Mouse (Mus musculus): Measurements from ENCODE around the gene Scarf1. TPM values are rescaled to one million over a fixed set of nuclear protein-coding genes. Genes with fewer than 3 reads are reported as not detected.

Scarf1 gene
- total and polyA plus RNA-seq, 3 experiments: 0.24 to 0.90 (median 0.76) TPM

GRCm38 (mm10) chr11:75568962-75569361 is 55.6 kb downstream of the Scarf1 start:
- no peaks in the 10 kb centered on the region for H3K9me3 ChIP-seq (replicated peaks; ENCODE audit: low read length)
- dilution Hi-C loops (cut with MboI; ENCODE audit: extremely low pct_ligation_motif_present, extremely low pct_unique_long_range_greater_than_20kb, low sequenced_read_pairs): no loop called here
- H3K36me3 ChIP-seq (replicated peaks in 1 of 2; ENCODE audit: control insufficient read depth in 1 of 2, insufficient read depth in 1 of 2, low read length in 1 of 2): peaks cover 20 to 73% of the 10 kb centered on the region in 2 experiments
- H3K9ac ChIP-seq (ENCODE audit: insufficient read depth, low read depth): no peak overlapping the region
- H3K4me1 ChIP-seq (ENCODE audit: control insufficient read depth in 1 of 2, insufficient read depth in 2 of 2): peaks cover 22 to 71% of the 10 kb centered on the region in 2 experiments
- no peak overlapping the region for H3K4me2 ChIP-seq (ENCODE audit: insufficient read depth, low read depth, poor library complexity, severe bottlenecking)
- H3K4me3 ChIP-seq (replicated peaks in 1 of 3; ENCODE audit: low read depth in 2 of 3, low read length in 2 of 3, poor library complexity in 1 of 3): no peak overlapping the region
- in situ Hi-C loops (cut with MboI; ENCODE audit: low pct_ligation_motif_present, low pct_unique_long_range_greater_than_20kb, low sequenced_read_pairs): no loop called here
- DNase-seq (ENCODE audit: extremely low read depth): no peak
- H3K79me2 ChIP-seq (replicated peaks; ENCODE audit: control insufficient read depth, extremely low read depth, insufficient read depth, poor library complexity, severe bottlenecking): no peaks in the 10 kb centered on the region
- TF ChIP-seq IRF4 (IDR thresholded peaks at IDR 0.05; ENCODE audit: low read depth, low read length) (no peak), E2F4 (IDR thresholded peaks at IDR 0.05; ENCODE audit: insufficient replicate concordance, low read depth, low read length) (no peak), SIN3A (IDR thresholded peaks at IDR 0.05; ENCODE audit: low read length) (no peak), ZKSCAN1 (IDR thresholded peaks at IDR 0.05; ENCODE audit: borderline replicate concordance, low read depth, low read length) (no peak), MAX (IDR thresholded peaks at IDR 0.05; ENCODE audit: low read length) (no peak), ZNF384 (IDR thresholded peaks at IDR 0.05; ENCODE audit: low read depth, low read length) (no peak), ELF1 (IDR thresholded peaks at IDR 0.05; ENCODE audit: low read depth, low read length) (no peak)
- H3K27ac ChIP-seq (ENCODE audit: insufficient read depth, low read depth): no peak overlapping the region
- H3K27me3 ChIP-seq (replicated peaks): no peaks in the 10 kb centered on the region

DNA sequence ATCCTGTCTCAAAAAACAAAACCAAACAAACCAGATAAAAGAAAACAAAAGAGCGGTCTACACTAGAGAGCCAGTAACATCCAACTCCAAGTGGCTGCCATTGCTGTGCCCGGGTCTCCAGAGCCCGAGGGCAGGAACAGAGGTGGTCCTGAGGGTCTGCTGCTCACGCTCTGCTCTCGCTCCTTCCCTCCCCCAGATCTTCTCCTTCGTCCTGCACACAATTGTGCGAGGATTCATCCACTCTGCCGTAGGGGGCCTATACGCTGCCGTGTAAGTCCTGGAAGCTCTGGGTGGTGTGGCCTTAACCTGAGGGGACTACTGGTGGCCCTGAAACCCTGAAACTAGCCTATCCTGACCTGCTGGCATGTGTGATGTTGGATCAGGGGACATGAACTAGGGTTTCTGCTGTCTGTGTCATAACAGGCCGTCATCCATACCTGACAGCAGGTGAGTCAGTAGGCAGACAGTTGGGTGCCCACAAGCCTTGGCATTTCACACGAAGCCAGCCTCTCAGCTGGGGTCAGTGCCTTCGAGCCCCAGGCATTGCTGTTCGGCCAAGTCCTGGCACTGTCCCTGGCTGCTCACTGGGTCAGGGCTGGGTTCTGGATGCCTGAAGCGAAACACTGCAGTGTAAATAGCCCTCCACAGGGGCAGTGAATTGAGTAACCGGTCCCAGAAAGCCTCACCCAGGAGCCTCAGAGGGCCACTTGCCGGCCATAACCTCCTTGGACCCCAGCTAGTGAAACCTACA is 57.2 kb downstream of the Scarf1 start:
- Histone ChIP-seq H3K4me2 (ENCODE audit: insufficient read depth, low read depth, poor library complexity, severe bottlenecking) (no peak overlapping the region), H3K4me3 (replicated peaks in 1 of 3; ENCODE audit: low read depth in 2 of 3, low read length in 2 of 3, poor library complexity in 1 of 3) (no peak overlapping the region), H3K27ac (ENCODE audit: insufficient read depth, low read depth) (no peak overlapping the region), H3K27me3 (replicated peaks) (no peaks in the 10 kb centered on the region), H3K4me1 (ENCODE audit: control insufficient read depth in 1 of 2, insufficient read depth in 2 of 2) (peaks cover 18 to 62% of the 10 kb centered on the region in 2 experiments), H3K9ac (ENCODE audit: insufficient read depth, low read depth) (no peak overlapping the region), H3K9me3 (replicated peaks; ENCODE audit: low read length) (no peaks in the 10 kb centered on the region), H3K79me2 (replicated peaks; ENCODE audit: control insufficient read depth, extremely low read depth, insufficient read depth, poor library complexity, severe bottlenecking) (no peaks in the 10 kb centered on the region), H3K36me3 (replicated peaks in 1 of 2; ENCODE audit: control insufficient read depth in 1 of 2, insufficient read depth in 1 of 2, low read length in 1 of 2) (peaks cover 20 to 68% of the 10 kb centered on the region in 2 experiments)
- dilution Hi-C loops (cut with MboI; ENCODE audit: extremely low pct_ligation_motif_present, extremely low pct_unique_long_range_greater_than_20kb, low sequenced_read_pairs): no loop called here
- in situ Hi-C loops (cut with MboI; ENCODE audit: low pct_ligation_motif_present, low pct_unique_long_range_greater_than_20kb, low sequenced_read_pairs): loop anchor here (5.0 kb wide), 1 partner anchor 38 kb away; the partner anchor contains the start of gene Slc43a2
- DNase-seq (ENCODE audit: extremely low read depth): no peak
- TF ChIP-seq NELFE (IDR thresholded peaks at IDR 0.05; ENCODE audit: low read depth, low read length): no peak
- no peak for TF ChIP-seq ZKSCAN1 (IDR thresholded peaks at IDR 0.05; ENCODE audit: borderline replicate concordance, low read depth, low read length)
- no peak for TF ChIP-seq MAX (IDR thresholded peaks at IDR 0.05; ENCODE audit: low read length)
- TF ChIP-seq UBTF (IDR thresholded peaks at IDR 0.05; ENCODE audit: low read depth, low read length): no peak
- no peak for TF ChIP-seq SIN3A (IDR thresholded peaks at IDR 0.05; ENCODE audit: low read length)
- no peak for TF ChIP-seq E2F4 (IDR thresholded peaks at IDR 0.05; ENCODE audit: insufficient replicate concordance, low read depth, low read length)
- TF ChIP-seq EP300 (IDR thresholded peaks at IDR 0.05; ENCODE audit: low read length): no peak
- no peak for TF ChIP-seq HCFC1 (IDR thresholded peaks at IDR 0.05; ENCODE audit: low read depth, low read length)
- TF ChIP-seq POLR2AphosphoS2 (IDR thresholded peaks at IDR 0.05; ENCODE audit: low read depth, low read length): no peak
- TF ChIP-seq JUND (conservative IDR thresholded peaks at IDR 0.05; ENCODE audit: low read depth, low read length): no peak
- no peak for TF ChIP-seq TCF12 (IDR thresholded peaks at IDR 0.05; ENCODE audit: low read depth, low read length)
- no peak for TF ChIP-seq ZC3H11A (IDR thresholded peaks at IDR 0.05; ENCODE audit: low read depth, low read length)
- no peak for TF ChIP-seq MEF2A (IDR thresholded peaks at IDR 0.05; ENCODE audit: borderline replicate concordance, low read depth, low read length)
- no peak for TF ChIP-seq BHLHE40 (IDR thresholded peaks at IDR 0.05; ENCODE audit: low read depth, low read length)
- no peak for TF ChIP-seq RCOR1 (conservative IDR thresholded peaks at IDR 0.05; ENCODE audit: low read depth, low read length)
- TF ChIP-seq ELF1 (IDR thresholded peaks at IDR 0.05; ENCODE audit: low read depth, low read length): no peak
- TF ChIP-seq ETS1 (conservative IDR thresholded peaks at IDR 0.05; ENCODE audit: low read depth, low read length): no peak
- no peak for TF ChIP-seq SMC3 (IDR thresholded peaks at IDR 0.05; ENCODE audit: low read depth, low read length)
- TF ChIP-seq KAT2A (IDR thresholded peaks at IDR 0.05; ENCODE audit: insufficient replicate concordance, low read length): no peak

All from CH12.LX (cell line).